Mouse (Mus musculus) retina, postnatal 7 days (tissue): ENCODE measurements at regions not wholly inside any gene's neighbourhood (a gene's known extent, or its start where the extent isn't known, plus 50 kb on each side); places are given as distances from the start of the nearest gene placed in this dataset.

Experiments
- DNase-seq: peaks from one replicate; pipeline ENCODE4 v3.0.0-alpha.2; 2012; ENCODE audit warnings: low read depth, low spot score

DNA sequence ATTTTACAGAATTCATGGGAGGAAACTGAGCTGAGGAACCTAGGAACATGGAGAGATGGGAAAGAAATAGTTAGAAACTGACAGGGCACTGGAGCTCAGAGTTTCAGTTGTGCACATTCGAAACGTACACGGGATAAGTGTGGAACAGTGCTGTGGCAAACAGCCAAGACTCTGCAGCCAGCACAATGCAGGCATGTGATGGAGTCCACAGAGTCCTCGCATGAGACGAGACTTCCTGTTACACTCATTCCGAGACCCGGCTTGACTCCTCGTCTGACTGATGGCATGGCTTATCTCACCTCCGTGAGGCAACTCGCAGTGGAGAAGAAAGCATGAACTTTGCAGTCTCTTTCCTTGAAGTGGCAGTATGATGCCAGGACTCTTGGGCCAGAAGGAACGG, 617.0 kb upstream of the 3110018I06Rik start:
- no peak for DNase-seq

DNA sequence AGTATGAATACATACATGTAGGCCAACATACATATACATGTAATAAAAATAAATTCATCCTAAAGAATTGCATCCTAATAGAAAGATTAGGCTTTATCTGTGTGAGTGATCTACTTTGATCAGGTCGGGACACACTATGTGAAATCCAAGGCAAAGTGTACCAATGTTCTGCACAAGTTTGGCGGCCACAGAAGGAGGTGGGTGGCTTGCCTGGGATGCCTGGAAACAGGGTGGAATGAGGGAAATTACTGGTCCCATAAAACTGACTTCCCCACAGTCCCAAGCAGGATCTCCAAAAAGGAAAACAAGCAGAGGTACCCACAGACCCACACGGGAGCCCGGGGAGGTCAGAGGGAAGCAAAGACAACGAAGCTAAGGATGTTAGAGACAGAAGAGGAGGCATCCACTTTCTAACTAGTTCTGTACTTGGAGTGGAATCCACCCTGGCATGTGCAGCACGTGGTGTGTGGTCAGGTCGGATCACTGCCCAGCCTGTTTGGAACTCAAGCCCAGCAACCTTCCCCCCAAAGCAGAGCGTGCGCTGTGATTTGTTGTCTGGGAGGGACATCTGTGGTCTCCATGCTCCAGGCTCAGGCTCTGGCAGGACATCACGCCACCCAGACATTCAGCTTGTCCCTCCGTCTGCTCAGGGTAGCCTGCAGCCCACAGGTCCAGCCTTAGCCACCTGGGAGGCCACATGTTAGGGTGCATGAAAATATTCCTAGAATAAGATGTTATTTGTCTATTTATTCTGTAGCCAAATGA, 615.3 kb upstream of the 3110018I06Rik start:
- DNase-seq: no peak

DNA sequence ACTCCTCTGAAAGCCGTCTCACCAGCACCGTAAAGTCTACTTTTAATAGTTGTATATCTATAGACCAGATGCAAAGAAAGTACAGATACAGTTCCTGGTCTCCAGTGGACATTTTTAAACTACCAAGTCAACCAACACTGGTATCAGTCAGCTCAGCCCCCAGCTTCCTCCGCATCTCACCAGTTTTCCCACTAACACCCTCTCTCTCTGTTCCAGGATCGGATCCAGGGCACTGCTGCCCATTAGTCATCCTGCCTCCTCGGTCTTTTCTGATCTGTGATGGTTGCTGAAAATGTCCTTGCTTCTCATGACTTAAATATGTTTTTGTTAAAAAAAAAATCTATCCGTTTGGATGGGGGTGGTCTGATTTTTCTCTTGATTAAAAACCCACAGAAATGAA, 598.1 kb upstream of the 3110018I06Rik start:
- DNase-seq: no peak

DNA sequence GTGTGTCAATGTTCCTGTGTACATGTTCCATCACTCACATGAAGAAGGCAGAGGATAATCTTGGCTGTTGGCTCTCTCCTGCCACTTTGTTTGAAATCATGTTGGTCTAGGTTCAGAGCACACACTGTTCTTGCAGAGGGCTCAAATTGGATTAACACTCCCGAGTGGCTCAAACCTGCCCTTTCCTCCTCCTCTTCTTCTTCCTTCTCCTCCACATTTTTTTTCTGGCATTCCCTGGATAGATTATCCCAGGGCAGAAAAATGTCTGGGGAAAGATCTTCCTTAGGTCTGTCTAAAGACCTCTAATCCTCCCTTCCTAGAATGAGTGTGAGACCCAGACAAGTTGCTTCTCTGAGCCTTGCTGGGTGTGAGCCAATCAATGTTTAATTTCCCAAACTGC, 594.4 kb upstream of the 3110018I06Rik start:
- DNase-seq: no peak

DNA sequence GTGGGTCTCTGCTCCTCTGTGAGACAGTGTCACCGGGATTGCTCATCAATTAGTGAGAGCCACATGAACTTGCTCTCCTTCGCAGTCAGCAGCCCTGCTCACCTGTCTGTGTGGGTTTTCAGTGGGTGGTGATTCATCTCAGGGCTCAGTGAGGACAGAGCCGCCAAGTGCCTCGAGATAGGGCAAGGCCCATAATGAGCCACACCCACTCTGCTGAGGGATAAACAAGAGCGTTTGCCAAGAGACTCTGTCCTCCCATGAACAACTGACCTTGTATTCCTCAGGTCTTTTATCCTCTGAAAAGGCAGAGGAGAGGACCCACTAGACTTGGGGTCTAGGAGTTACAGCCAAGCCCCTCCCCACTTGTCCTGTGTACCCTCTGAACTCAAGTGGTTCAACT, 584.2 kb upstream of the 3110018I06Rik start:
- DNase-seq: no peak

DNA sequence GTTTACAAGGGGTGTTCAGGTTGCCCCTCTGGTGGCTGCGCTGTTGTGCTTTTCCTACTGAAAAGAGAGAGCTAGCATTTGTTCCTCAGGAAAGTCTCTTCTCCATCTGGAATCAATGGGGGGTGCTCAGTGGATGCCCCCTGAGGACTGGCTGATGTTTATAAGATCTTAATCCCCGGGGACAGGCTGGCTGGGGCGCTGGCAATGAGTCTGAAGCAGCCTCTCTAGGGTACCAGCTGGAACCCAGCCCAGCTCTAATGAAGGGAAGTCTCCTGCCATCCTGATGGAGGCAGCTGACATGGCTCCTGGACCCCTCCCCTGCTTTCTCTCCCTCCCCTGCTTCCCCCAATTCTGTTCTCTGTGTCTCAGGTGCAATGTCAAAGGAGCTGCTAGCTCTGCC, 575.6 kb upstream of the 3110018I06Rik start:
- no peak for DNase-seq

DNA sequence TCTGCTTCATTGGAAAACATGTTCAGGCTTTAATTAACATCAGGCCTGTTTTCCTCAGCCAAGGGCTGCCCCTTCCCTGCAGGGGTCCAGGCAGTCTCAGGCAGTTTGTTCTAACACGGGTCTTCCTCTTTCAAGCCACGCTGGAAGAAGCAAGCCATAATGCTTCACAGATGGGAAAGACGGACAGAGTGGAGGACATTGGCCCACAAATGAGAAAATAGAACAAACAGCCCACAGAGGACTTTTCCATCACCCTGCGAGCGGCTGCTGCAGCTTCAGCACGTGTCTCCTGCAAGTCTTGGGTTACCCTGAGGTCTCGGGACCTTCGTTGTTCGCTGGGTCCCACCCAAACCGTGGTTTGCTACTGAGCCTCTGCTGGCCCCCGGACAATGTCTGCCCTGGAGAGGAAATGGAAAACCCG, 565.9 kb upstream of the 3110018I06Rik start:
- no peak for DNase-seq

DNA sequence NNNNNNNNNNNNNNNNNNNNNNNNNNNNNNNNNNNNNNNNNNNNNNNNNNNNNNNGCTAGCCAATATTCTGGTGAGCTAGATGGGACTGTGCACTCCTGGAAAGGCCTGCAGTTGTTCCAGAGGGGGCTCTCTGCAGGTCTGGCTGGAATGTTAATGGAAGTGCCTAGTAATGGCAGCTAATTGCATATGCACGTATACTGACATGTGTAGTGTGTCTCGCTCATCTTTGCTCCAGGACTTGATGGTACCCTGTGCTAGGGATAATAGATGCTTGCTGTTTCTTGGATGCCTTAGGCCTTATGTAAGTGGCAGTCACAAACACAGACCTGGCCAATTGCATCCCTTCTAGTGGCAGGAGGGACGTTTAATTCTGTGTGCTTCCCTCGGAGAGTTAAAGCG, 560.0 kb upstream of the 3110018I06Rik start:
- no peak for DNase-seq

DNA sequence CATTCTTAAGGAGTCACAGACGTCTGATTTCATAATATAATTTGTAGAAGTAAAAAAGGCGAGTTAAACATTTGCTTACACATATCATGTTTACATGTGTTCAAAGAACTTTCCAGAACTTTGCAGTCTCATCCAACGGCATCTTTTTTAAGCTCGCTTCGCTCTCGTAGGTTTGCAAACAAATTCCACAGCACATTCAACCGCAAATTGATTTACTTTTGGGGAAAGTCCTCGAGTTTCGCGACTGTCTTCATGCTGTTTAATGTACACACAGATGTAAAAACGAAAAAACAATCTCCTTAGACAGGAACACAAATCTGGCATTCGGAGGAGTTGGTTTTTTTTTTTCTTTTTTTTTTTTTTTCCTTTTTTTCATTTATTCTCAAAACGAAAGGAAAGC, 559.3 kb upstream of the 3110018I06Rik start:
- no peak for DNase-seq

DNA sequence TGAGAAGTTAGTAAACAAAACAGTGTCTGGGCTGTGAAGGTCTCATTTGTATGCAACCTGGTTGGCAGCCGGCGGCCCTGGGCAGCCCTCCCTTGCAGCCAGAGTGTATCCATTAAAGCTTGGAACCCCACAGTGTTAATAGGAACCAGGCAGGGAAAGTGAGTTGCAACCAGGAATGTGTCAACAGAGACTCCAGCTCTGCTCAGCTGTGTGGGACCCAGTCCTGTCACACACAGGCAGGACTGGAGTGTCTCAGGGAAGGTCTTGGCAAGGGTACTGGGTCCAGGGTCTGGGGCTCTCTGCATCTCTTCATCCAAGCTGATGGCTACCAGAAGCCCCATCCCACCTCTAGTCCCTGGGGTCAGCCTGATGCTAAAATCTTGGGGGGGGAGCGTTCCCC, 556.8 kb upstream of the 3110018I06Rik start:
- no peak for DNase-seq

DNA sequence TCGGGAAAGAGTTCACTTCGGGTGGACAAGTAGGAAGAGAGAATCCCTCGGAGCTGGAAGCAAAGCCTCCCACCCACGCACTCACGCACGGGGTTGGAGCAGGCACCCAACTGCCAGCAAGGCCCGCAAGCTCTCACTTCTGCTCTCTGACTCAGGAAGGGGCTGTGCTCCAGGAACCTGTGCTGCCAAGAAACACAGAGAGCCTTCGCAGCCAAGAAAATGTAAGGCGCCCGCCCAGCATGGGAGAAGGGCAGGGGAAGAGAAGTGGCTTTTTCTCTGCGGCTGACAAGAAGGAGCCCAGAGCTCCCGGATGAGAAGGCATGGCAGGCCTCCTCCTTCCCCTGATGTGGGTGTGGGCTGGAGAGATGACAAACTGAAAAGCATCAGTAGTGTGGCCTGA, 549.1 kb upstream of the 3110018I06Rik start:
- DNase-seq: no peak

DNA sequence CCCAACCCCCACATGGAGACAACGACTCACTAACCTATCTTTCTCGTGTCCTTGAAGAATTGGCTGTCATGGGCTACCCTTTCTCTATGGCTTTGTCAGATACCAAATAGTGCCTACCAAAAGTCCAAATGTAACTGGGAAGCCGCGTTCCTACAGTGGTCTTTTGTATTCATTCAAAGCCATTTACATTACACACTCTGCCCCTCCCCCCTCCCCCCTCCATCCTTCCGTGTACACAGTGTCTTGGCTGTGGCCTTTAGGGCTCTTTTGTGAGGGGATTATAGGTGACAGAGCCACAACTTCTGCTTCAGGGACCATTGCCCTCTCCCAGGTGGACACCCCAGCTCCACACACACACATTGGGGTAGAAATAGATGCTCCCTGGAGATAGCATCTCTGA, 544.6 kb upstream of the 3110018I06Rik start:
- no peak for DNase-seq

DNA sequence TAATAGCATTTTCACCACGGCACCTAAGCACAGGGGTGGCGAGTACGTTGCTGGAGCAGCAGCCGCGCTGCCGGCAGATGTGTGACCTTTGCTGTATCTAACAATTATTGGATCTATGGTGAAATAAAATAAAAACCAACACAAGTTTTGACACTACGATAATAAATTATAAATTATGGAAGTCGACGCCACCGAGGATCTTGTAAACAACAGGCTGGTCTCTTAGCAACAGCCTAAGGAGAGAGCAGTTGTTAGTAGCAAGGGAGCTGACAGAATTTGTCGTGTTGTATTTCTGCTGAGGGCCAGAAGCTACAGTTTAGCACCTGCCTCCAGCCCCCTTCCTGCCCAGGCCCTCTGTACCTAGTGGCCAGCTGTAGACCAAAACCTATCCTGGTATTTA, 535.8 kb upstream of the 3110018I06Rik start:
- DNase-seq: no peak

DNA sequence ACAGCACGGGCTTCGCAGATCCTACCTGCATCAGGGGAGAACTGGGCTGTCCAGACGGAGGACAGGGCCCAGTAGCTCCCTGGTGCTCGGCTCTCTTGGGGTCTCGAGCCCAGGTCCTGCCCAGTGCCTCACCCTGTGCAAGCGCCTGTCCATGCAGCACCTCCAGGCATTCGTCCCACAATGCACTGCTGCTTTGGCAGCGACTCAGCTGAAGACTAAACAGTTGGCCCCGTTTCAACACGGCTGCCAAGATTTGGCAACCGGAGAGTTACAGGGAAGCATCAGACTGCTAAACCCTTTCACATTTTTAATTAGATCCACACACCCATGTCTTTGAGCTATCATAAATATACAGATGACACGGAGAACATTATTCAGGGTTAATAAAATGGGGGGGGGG, 532.7 kb upstream of the 3110018I06Rik start:
- DNase-seq: peak; percentile 59

DNA sequence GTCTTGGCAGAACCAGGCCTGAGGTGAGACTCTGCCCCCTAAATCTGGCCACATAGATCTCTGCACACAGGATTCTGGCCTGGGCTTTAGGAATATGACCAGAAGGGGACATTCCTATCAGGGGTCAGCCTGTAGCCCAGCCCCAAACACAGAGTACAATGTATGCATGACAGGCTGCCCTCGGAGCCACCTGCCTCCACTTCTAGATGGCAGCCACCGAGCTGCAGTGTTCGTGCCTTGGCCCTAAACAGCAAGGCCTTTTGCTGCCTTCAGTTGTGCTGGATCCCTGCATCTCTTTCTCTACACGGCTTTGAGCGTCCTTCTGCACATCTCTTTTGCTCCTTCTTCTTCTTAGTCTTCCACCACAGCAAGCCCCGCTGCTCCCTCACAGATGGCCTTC, 532.2 kb upstream of the 3110018I06Rik start:
- no peak for DNase-seq

DNA sequence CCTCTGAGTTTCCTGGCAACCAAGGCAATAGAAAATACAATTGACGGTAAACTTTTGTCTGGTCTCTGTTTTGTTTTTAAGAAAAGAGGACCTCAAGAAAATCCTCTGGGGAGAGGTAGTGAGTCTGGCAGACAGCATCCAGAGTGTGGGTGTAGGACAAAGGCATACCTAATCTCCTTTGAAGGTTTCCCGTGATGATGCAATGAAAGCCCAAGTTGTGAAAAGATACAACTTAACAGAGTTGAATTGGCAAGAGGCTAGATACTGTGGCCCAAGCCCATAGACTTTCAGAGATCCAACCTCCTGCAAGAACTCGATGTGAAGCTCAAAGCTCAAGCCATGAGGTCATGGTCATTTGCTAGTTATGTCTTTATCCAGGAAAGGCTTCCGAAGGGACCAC, 526.4 kb upstream of the 3110018I06Rik start:
- DNase-seq: no peak

DNA sequence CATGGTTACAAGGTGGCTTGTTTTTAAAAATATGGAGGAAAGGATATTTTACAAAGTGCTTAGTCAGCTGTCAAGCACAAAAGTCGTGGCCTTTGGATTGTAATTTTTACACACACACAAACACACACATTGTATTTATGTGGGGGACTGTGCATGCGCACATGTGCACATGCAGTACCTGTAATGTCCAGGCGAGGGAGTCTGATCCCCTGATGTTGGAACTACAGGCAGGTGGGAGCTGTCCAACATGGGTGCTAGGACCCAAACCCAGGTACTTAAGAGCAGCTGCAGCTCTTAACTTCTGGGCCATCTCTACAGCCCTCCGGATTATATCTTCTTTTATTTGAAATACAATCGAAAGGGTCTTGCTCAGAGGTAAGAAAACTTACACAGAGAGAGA, 524.7 kb upstream of the 3110018I06Rik start:
- DNase-seq: no peak

DNA sequence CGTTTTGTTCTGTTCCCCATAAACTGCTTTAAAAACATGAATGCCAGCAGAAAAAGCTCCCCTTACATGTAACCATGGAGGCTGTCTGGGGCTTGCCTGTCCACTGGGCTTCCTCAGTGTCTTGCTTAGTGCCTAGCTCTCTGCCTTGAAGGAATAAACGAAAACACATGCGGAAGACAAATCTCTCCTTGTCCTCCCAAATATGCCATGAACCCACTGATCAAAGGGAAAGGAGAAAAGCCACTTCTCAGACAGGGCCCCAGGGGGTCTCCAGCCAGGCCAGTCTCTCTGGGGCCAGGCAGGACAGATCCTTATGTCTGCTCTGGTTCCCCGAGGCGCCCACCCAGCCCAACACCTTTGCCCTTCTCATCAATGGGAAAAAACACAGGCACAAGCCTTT, 518.6 kb upstream of the 3110018I06Rik start:
- DNase-seq: no peak

DNA sequence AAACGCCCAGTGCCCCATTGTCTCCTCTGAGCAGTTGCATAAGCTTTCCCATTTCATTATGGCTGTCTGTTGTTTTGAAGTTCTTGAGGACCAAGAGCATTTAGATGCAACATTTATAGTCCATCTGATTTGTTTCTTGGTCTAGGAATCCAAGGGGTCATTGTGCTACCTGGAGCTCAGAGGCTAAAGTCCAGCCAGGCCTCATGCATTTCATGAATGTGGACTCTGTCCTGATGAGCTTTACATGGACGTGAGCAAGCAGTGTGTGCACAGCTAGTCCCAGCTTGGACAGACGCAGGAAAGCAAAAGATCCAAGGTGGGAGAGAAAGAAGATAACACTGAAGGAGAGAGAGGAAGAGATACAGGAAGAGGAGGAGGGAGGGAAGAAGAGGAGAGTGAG, 496.0 kb upstream of the 3110018I06Rik start:
- no peak for DNase-seq

DNA sequence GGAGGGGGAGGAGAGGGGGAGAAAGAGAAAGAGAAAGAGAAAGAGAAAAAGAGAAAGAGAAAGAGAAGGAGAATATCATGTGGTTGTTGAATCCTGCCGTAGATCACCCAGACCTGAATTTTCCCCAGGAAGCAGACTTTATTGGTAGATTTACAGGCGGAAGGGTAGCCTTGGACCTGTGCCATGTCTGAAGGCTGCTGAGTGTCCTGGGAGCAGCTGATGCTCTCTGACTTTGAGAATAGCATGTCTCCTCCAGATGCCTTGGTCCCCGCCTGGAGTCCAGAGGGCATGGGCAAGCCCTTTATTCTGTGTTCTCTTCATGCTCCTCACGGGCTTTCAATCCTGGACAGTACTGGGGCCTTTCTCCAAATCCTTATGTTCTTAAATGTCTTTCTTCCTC, 495.4 kb upstream of the 3110018I06Rik start:
- no peak for DNase-seq

DNA sequence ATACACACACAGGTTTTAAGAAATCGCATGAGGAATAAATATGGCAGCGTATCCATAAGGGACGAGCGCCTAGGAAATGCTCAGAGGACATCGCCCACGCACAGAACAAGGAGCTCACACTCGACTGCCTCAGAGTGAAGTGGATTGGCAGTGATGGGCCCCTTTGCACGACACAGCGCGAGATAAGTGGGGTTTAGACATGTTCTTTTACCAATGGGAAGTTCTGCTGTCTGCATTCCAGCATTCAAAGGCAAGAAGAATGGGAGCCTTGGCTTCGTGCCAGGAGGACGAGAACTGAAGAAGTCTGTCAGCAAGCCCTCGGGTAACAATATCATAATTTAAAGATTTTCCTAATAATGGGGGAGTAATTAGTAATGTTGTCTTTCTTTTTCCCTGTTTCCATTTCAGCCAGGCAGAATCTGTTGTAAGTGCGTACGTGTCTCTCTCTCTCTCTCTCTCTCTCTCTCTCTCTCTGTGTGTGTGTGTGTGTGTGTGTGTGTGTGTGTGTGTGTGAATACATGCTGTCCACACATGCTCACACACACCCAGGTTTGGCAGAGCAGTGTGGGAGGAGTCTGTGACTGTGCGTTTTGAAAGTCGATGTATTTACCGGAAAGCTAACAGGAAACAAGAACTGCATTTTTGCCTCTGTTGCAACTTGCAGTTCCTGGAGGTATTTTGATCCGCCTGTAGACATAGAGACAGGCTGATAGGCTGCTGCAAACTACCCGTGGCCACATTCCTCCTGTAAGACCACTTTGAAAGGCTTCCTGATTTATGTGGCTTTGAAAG, 477.2 kb upstream of the 3110018I06Rik start:
- DNase-seq: peak; percentile 4

DNA sequence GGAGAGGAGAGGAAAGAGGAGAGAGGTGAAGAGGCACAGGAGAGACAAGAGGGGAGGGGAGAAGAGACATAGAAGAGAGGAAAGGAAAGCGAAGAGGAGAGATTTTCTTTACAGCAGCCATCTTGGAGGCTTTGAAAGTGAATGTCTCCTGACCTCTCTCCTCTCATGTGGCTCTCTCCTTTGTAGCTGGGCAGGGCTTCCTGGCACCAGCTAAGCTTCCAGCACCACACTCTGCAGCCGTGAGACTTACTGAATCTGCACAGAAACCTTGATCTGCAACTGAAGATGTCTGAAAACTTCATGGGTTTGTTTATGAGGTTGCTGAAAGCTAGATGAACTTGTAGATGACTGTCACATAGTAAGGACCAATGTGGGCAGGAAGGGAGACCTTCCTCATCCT, 471.6 kb upstream of the 3110018I06Rik start:
- no peak for DNase-seq

DNA sequence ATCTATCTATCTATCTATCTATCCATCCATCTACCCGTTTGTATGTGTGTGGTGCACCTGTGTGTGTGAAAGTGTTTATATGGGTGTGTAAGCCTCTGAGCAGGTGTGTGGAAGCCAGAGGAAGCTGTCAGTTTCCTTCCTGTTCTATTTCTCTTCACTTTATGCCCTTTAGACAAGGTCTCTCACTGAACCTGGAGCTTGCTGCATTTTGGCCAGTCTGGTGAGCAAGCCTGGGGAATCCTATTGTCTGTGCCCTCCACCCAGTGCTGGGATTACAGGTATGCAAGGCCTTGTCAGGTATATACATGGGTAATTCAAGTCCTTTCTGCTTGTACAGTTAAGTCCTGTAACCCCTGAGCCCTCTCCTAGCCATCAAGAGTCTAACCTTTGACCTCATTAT, 466.6 kb upstream of the 3110018I06Rik start:
- DNase-seq: no peak
